Mouse (Mus musculus): ENCODE results near the gene Gucy2d.
A peak's percentile ranks its signal among the peaks of the same experiment; 100 is the strongest.

Gucy2d gene

DNA sequence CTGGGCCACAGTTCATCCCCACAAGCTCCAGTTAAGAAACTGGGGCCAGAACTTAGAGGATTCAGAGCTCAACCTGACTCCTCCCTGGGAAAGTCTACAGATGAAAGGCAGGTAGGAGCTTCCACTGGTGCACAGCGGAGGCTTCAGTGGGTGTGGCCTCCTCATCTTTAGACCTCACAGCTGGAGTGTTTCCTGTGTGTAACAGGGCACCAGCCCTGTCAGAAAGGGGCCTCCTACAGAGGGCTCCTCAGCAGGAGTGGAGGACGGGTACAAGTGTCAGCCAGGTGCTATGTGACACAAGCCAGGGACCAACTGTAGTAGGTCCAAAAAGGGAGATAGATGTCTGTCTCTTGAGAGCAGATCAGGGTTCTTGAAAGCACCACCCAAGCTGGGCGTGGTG, 73.0 kb downstream of the Gucy2d start:
- no peak for DNase-seq (ENCODE audit: extremely low spot score)

DNA sequence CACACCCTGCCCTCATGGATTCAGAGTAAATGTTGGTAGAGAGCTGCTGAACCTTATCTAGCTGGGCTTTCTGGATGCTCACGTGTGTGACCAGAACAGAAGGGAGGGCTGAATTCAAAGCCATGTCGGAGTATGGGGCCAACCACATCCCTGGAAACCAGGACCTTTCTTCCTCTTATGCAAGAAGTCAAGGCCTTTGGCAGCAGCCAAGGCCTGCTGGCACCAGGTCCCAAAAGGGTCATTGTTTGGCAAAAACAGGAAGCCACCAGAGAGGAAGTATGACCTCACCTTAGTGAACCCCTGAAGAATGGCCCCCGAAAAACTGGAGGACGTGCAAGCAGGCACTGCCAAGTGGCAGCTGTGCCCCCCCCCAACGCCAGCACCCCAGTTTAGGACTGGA, 82.4 kb downstream of the Gucy2d start:
- DNase-seq (ENCODE audit: extremely low spot score), result no peak

DNA sequence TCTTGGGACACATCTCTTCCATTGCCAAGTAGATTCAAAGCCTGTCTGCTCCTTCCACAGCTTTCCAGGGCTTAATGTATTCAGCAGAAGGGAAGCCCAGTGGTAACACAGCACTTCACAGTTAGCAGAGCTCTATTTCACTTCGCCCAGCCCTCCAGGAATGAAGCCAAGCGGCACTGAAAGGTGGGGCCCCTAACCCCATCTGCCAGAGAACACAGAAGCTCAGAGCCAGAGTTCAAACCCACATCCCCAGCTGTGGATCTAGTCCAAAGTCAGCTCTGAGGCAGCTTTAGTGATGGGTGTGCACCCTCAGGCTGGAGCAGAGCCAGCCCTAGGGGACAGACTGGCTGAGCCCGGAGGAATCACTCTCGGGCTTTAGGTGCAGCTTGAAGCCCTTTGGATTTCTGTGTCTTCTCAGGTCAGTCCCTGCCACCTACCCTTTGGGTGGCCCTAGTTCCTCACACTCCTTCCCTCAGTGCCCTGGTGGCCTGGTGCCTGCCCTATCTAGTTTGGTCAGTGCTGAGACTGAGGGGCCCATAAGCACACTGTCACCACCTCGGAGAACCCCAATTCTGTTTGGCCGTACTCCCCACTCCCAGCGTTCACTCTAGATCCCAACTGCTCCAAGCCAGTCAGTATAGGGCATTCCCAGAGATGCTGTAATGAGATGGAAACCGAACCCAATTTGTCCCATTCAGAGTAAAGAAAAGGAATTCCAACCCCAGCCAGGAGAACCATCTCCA, 83.0 kb downstream of the Gucy2d start:
- no peak for DNase-seq (ENCODE audit: extremely low spot score)

DNA sequence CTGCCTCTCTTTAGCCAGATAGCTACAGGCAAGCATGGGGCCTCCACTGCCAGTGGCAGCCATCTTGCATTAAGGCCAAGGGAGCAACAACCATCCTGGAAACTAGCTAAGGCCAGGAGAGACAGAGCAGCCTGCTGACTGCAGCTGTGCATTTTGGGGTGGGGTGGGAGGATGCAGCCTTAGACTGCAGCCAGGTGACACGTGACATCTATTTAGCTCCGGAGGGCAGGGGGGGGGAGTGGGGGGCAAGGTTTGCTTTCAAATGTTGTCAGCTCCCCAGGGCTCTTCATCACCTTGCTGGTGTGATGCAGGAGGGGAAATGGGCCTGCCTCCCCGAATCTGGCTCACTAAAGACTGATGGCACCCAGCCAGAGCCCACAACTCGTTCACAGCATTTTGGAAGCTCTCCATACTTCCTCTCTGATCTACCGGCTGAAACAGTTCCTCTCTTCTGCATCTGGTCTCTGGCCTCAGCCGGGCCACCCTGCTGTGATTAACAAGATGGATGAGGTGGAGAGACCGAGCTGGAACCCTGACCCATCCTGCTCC, 83.7 kb downstream of the Gucy2d start:
- DNase-seq (ENCODE audit: extremely low spot score), result peak; percentile 14

DNA sequence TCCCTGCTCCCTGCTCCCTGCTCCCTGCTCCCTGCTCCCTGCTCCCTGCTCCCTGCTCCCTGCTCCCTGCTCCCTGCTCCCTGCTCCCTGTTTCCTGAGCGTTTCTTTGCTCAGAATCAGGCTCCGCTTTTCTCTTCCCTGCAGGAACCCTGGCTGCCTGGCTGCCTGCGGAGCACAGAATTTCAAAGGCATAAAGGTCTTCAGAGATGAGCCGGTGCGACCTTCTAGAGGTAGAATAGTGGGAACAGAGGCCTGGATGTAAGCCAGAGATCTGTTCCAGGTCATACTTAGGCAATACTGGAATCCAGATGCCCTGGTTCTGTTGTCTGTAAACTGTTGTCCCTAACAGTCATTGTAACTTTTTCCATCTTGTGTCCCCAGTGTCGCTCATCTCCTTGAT, 84.2 kb downstream of the Gucy2d start:
- no peak for DNase-seq (ENCODE audit: extremely low spot score)

DNA sequence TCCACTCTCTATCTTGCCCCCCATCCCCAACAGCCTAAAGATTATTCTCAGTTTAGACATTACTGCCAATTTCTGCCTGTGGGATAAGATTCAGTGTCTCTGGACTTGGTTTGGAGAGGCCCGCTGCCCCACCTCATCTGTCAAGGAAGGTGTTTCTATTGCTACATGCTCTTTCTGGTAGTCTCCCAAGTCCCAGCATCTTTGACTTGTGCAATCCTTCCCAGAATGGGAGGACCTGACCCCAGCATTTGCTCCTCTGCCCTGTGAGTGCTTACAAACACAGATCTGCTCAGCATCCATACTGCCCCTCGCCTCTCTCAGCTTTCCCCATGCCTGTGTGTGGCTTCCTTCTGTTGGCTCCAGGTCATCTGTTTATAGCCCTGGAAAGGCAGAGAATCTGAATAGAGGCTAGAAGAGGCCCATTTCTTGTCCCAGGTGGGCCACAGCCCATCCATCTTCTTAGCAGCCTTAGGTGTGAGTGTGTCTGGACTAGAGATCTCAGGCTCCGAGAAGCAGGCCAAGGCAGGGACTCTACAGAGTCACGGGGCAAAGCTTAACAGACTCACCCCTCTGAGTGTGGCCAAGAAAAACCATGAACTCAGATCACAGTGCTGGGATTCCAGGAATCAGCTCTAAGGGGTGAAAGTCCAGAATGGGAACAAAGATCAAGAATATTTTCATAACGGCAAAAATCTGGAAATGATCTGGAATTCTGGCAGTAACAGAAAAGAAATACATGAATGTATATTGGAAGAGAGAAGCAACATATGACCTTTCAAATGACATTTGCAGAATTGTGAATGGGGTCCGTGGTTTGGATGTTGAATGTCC, 84.9 kb downstream of the Gucy2d start:
- no peak for DNase-seq (ENCODE audit: extremely low spot score)
